Mouse (Mus musculus) right cerebral cortex, postnatal 10 days (tissue): ENCODE measurements around the gene Slc12a6.

ENCODE experiments used
- DNase-seq, 2 experiments: peaks; one replicate each; pipeline ENCODE4 v3.0.0; 2021; ENCODE audit warnings: low spot score in 2 of 2

The Slc12a6 gene

GRCm38 (mm10) chr2:112328069-112328777, 62.6 kb downstream of the Slc12a6 start:
- DNase-seq: no peak

- no peak for DNase-seq
Measured at GRCm38 (mm10) chr2:112332051-112332898, 66.7 kb downstream of the Slc12a6 start.

GRCm38 (mm10) chr2:112337211-112337610, 71.6 kb downstream of the Slc12a6 start:
- no peak for DNase-seq

GRCm38 (mm10) chr2:112339736-112340135, 74.1 kb downstream of the Slc12a6 start:
- DNase-seq: no peak

GRCm38 (mm10) chr2:112341117-112341516, 75.5 kb downstream of the Slc12a6 start:
- no peak for DNase-seq

GRCm38 (mm10) chr2:112348246-112348645, 82.6 kb downstream of the Slc12a6 start:
- no peak for DNase-seq

- DNase-seq: no peak
Measured at GRCm38 (mm10) chr2:112353685-112354455, 88.2 kb downstream of the Slc12a6 start.

GRCm38 (mm10) chr2:112359611-112360010, 94.0 kb downstream of the Slc12a6 start:
- DNase-seq: no peak

- DNase-seq: no peak
Measured at GRCm38 (mm10) chr2:112360012-112360780, 94.6 kb downstream of the Slc12a6 start.

- no peak for DNase-seq
Measured at GRCm38 (mm10) chr2:112360781-112361169, 95.2 kb downstream of the Slc12a6 start.

GRCm38 (mm10) chr2:112367222-112367621, 101.6 kb downstream of the Slc12a6 start:
- peak in 1 of 2 experiments; percentile 26 for DNase-seq

GRCm38 (mm10) chr2:112367726-112368673, 102.4 kb downstream of the Slc12a6 start, which contains the start of gene Emc4:
Gene Emc4, minus strand, starts transcription at chr2:112368027.
- peak; percentile 95 for DNase-seq

GRCm38 (mm10) chr2:112369941-112370340, 104.3 kb downstream of the Slc12a6 start:
- no peak for DNase-seq

GRCm38 (mm10) chr2:112373141-112373540, 107.5 kb downstream of the Slc12a6 start:
- no peak for DNase-seq

GRCm38 (mm10) chr2:112374610-112375009, 109.0 kb downstream of the Slc12a6 start:
- no peak for DNase-seq

GRCm38 (mm10) chr2:112378973-112379898, 113.6 kb downstream of the Slc12a6 start, which contains the start of gene Katnbl1:
Gene Katnbl1, plus strand, starts transcription at chr2:112379211.
- DNase-seq: peak; percentile 93 to 94

- DNase-seq: no peak
Measured at GRCm38 (mm10) chr2:112380131-112380530, 114.5 kb downstream of the Slc12a6 start.

- DNase-seq: no peak
Measured at GRCm38 (mm10) chr2:112381219-112381618, 115.6 kb downstream of the Slc12a6 start.

- no peak for DNase-seq
Measured at GRCm38 (mm10) chr2:112390843-112391242, 125.2 kb downstream of the Slc12a6 start.
